Comparison of ENCODE assay signal across 10 mouse cellular contexts in the genomic region with DNA sequence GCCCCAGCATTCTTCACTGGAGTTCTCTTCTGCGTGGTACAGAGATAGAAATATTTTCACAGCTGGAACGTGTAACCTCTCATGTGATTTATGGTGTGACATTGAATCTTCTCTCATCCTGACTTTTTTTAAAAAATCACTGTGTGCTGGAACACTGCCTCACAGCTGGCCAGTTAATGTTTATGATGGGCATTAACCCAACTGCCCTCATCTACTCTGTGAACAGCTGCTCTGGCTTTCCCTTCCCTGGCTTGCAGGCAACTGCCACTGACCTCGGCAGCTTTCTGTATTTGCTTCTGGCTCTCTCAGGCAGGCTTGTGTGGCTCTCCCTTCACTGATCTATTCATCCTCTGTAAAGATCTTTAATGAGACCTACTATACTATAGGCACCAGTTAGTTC.
A peak's percentile ranks its signal among the peaks of the same experiment; 100 is the strongest.
DNase-seq lines count a peak whose midpoint lies in the region; ATAC-seq lines count a peak whose summit lies in the region.
"Had no signal": no experiment of that assay in that cellular context is flagged by ENCODE, and none has a peak within 500 bp of the region (broad histone marks: within the 10 kb centered on the region; RNA-seq: fewer than 3 reads in every experiment).

No protein-coding gene starts in this region.

- peak; percentile 41; the same call in 1 of the 2 replicates for ATAC-seq in neural tube, embryonic 14.5 days (ENCODE audit: low read depth)
- ATAC-seq in hindbrain, embryonic 16.5 days: no peak

- H3K27ac ChIP-seq in neural tube, embryonic 14.5 days (ENCODE audit: low read depth, low read length): no peak overlapping the region
- H3K27ac ChIP-seq in hindbrain, embryonic 16.5 days (ENCODE audit: low read depth, low read length): no peak overlapping the region
- H3K27ac ChIP-seq: midbrain, embryonic 10.5 days had no signal

- H3K4me1 ChIP-seq in neural tube, embryonic 14.5 days (ENCODE audit: control insufficient read depth, insufficient read depth, low read length): no peaks in the 10 kb centered on the region
- no peaks in the 10 kb centered on the region for H3K4me1 ChIP-seq in hindbrain, embryonic 16.5 days (ENCODE audit: control insufficient read depth, insufficient read depth, low read depth, low read length)
- H3K4me1 ChIP-seq: midbrain, embryonic 10.5 days had no signal

- H3K4me3 ChIP-seq in neural tube, embryonic 14.5 days (ENCODE audit: low read depth, low read length): no peak overlapping the region
- no peak overlapping the region for H3K4me3 ChIP-seq in hindbrain, embryonic 16.5 days (ENCODE audit: low read length)
- H3K4me3 ChIP-seq: midbrain, embryonic 10.5 days had no signal

- 28% methylated on average over 3 of the region's 3 CpGs for WGBS in neural tube, embryonic 14.5 days
- WGBS in hindbrain, embryonic 16.5 days: 56% methylated on average over 3 of the region's 3 CpGs

- intact Hi-C loops in heart, postnatal 10 days (cut with DNase I): no loop called here

- H3K9me3 ChIP-seq in neural tube, embryonic 14.5 days (ENCODE audit: control insufficient read depth, low read length): no peaks in the 10 kb centered on the region
- H3K9me3 ChIP-seq in hindbrain, embryonic 16.5 days (ENCODE audit: control insufficient read depth, low read length): no peaks in the 10 kb centered on the region
- H3K9me3 ChIP-seq: midbrain, embryonic 10.5 days had no signal

- no peak for DNase-seq in neural tube, embryonic 10.5 days (ENCODE audit: extremely low spot score, low spot score)
- DNase-seq in heart, postnatal 10 days: peak; percentile 20 to 35
- peak; percentile 64 for DNase-seq in kidney, postnatal 14 days
- peak; percentile 43 for DNase-seq in retina, embryonic 14.5 days (ENCODE audit: low spot score)
- DNase-seq in adrenal gland, adult 2 months: no peak
- DNase-seq: cerebellum, adult 11 months; left cerebral cortex, postnatal 4 days had no signal

- no peak overlapping the region for H3K9ac ChIP-seq in neural tube, embryonic 14.5 days (replicated peaks; ENCODE audit: low read depth, low read length)
- H3K9ac ChIP-seq in hindbrain, embryonic 16.5 days (ENCODE audit: low read depth, low read length): no peak overlapping the region

- H3K4me2 ChIP-seq in neural tube, embryonic 14.5 days (ENCODE audit: low read depth, low read length): no peak overlapping the region
- H3K4me2 ChIP-seq in hindbrain, embryonic 16.5 days (ENCODE audit: low read length): no peak overlapping the region

- no peaks in the 10 kb centered on the region for H3K36me3 ChIP-seq in neural tube, embryonic 14.5 days (ENCODE audit: control insufficient read depth, insufficient read depth, low read length)
- no peaks in the 10 kb centered on the region for H3K36me3 ChIP-seq in hindbrain, embryonic 16.5 days (ENCODE audit: control insufficient read depth, insufficient read depth, low read length)
- H3K36me3 ChIP-seq: midbrain, embryonic 10.5 days had no signal

- no peaks in the 10 kb centered on the region for H3K27me3 ChIP-seq in neural tube, embryonic 14.5 days (ENCODE audit: control insufficient read depth, insufficient read depth, low read length)
- H3K27me3 ChIP-seq in hindbrain, embryonic 16.5 days (replicated peaks; ENCODE audit: control insufficient read depth, insufficient read depth, low read length): no peaks in the 10 kb centered on the region

Comparison
In these comparisons a context has a peak if more than half of its experiments do, and no peak if none do; other contexts are left out.
1. DNase-seq: peak in heart, postnatal 10 days (2 of 2), kidney, postnatal 14 days (single experiment) and retina, embryonic 14.5 days (single experiment); none in neural tube, embryonic 10.5 days (single experiment) and adrenal gland, adult 2 months (single experiment).